Mouse (Mus musculus): ENCODE data around the gene Pgc. TPM values are rescaled to one million over a fixed set of nuclear protein-coding genes. Genes with fewer than 3 reads are reported as not detected.

Gene Pgc
- polyA plus RNA-seq, 1 experiment from 2014 or later = 0.19 TPM

DNA sequence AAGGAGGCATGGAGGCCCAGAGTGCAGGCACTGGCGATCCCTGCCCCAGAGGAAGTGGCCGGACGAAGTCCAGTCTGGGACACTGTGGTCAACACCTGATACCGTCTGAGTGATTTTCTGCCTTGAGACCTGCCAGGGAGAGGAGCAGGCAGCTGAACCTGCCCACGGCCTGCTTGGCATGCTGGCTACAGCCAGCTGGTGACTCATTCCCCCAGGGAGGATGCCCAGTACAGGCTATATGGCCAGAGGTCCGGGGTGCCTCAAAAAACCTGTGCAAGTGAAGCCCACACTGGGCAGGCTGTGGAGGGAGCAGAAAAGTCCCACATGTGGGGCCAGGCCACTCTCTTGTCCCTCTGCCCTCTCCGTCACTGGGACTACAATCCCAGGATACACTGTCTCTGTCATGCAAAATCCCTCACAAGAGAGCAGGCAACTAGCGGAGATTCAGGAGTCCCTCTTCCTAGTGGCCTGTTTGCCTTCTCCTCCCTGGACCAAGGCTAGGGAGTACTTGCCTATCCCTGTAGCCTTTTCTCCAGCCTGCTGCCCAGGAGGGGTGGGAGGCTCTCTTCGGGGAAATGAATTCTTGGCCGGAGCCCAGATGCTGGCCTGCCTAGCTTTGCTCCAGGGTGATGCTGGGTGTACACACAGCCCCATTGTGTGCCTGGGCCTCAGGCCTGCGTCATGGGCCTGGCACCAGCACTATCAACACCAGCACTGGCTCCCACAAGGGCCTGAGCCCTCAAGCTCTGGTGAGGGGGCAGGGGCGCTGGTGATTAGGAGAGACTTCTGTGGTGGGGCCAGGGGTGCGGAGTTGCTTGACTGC, 36.1 kb downstream of the Pgc start:
- Histone ChIP-seq H3K27ac (replicated peaks) (0 out of 2 replicates have a peak overlapping the region, but pooled peaks have one; percentile 13), H3K36me3 (no peaks in the 10 kb centered on the region), H3K4me3 (no peak overlapping the region), H3K9me3 (replicated peaks) (no peaks in the 10 kb centered on the region), H3K27me3 (ENCODE audit: low read depth, poor library complexity, severe bottlenecking) (no peaks in the 10 kb centered on the region), H3K4me1 (peaks cover 18% of the 10 kb centered on the region)
- DNase-seq (ENCODE audit: low spot score) = no peak
- WGBS = 84% methylated on average over 13 of the region's 13 CpGs

DNA sequence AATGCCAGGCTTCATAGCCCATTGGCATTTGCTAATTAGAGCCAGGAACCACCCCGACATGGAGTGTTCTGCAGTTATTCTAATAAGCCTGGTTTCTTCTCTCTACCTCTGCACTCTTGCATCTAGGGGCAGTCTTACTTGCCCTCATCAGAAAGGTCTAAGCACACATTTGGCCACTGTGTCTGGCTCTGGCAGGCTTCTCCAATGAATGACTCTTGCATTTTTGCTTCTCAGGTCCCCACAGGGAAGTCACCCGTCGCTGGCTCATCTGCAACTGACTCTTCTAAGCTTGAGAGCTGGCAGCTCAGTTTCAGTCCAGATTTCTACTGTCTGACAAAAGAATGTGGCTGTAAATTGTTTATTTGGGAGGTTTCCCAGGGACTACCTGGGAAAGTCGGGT, 39.3 kb downstream of the Pgc start:
- H3K4me1 ChIP-seq = peaks cover 3% of the 10 kb centered on the region; the same call in 1 of the 2 replicates
- no peak overlapping the region for H3K27ac ChIP-seq (replicated peaks)
- H3K27me3 ChIP-seq (ENCODE audit: low read depth, poor library complexity, severe bottlenecking) = no peaks in the 10 kb centered on the region; the same call in 1 of the 2 replicates
- no peak for DNase-seq (ENCODE audit: low spot score)
- no peak overlapping the region for H3K4me3 ChIP-seq
- WGBS = 85% methylated on average over 4 of the region's 4 CpGs
- H3K36me3 ChIP-seq = no peaks in the 10 kb centered on the region
- no peaks in the 10 kb centered on the region for H3K9me3 ChIP-seq (replicated peaks)

DNA sequence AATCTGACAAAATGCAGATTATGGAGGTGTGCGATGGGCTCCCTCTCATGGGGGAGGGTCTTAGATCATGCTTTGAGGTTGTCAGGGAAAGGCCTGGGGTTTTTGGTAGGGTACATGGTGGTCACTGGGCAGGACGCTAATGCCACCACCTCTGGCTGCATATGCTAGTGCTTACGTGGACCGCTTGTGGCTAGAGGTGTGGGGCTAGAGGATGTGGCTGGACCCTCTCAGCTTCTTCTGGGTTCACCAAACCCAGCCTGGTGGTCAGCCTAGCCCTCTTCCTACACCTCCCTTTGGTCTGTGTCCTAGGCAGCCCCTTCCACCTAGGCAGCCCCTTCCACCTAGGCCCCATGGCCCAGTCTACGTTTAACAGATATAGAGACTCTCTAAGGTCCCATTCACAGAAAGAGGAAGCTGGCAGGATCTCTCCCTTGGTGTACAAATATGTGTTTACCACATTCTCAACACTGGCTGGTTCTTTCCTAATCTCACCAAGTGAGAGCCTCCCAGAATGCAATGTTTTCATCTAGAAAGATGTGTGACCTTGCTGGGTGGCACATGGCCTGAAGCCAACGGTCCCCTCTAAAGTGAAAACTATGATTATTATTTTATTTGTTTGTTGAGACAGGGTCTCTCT, 39.9 kb downstream of the Pgc start:
- no peaks in the 10 kb centered on the region for H3K36me3 ChIP-seq
- H3K27me3 ChIP-seq (ENCODE audit: low read depth, poor library complexity, severe bottlenecking) = no peaks in the 10 kb centered on the region; the same call in 1 of the 2 replicates

DNA sequence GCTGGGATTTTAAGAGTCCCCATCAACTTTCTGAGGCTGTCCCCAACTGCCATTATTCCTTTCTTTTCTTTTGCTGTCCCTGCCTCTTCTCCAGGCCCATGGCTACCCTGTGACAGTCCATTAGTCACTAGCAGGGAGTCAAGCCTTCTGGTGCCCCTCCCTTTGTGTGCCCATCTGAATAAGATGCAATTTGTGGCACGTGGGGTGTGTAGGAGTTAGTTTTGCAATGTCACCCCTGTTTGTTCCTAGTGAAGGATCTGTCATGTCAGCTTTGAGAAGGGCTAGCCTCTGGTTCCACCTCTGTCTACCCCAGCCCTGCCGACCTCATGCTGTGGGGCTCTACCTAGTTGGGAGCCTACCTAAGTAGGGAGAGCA, 40.4 kb downstream of the Pgc start:
- WGBS = 83% methylated on average over 2 of the region's 2 CpGs
- Histone ChIP-seq H3K9me3 (replicated peaks) (peaks cover 4% of the 10 kb centered on the region), H3K4me1 (peaks cover 3% of the 10 kb centered on the region; the same call in 1 of the 2 replicates), H3K27ac (replicated peaks) (no peak overlapping the region), H3K4me3 (no peak overlapping the region), H3K27me3 (ENCODE audit: low read depth, poor library complexity, severe bottlenecking) (no peaks in the 10 kb centered on the region; the same call in 1 of the 2 replicates), H3K36me3 (no peaks in the 10 kb centered on the region)
- no peak for DNase-seq (ENCODE audit: low spot score)

More for the DNA sequence above, 39.9 kb downstream of the Pgc start:
- H3K27ac ChIP-seq (replicated peaks) = no peak overlapping the region
- no peak overlapping the region for H3K4me3 ChIP-seq
- no peak for DNase-seq (ENCODE audit: low spot score)
- no peaks in the 10 kb centered on the region for H3K9me3 ChIP-seq (replicated peaks)
- WGBS = 92% methylated on average over 6 of the region's 6 CpGs
- H3K4me1 ChIP-seq = peaks cover 3% of the 10 kb centered on the region; the same call in 1 of the 2 replicates

DNA sequence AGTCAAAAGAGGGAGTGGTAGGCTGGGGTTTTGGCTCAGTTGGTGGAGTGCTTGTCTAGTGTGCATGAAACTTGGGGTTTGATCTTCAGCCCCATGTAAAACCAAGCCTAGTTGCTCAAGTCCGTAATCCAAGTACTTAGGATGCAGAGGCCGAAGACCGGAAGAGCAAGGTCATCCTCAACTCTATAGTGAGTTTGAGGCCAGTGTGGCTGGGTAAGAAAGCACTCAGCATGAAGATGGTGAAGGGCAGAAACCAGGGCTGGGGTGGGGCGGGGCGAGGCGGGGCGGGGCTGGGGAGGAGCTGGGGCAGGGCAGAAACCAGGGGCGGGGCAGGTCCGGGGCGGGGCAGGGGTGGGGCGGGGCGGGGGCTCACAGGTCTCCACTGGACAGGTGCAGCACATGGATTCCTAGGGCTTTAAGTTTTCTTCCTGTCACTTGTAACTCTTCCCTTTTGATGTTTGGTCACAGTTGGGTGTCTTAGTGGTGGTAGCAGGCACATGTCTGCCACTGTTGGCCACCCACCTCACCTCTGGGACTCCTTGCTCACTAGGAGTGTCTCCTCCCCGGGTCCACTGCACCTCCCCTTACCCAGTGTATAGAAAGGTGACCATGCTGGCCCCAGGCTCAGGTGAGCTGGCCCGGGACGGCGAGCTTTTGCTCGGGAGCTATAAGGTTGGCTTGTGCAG, 41.0 kb downstream of the Pgc start:
- WGBS = 45% methylated on average over 17 of the region's 17 CpGs
- DNase-seq (ENCODE audit: low spot score) = no peak
- Histone ChIP-seq H3K4me1 (peaks cover 3% of the 10 kb centered on the region; the same call in 1 of the 2 replicates), H3K4me3 (no peak overlapping the region), H3K27me3 (ENCODE audit: low read depth, poor library complexity, severe bottlenecking) (no peaks in the 10 kb centered on the region; the same call in 1 of the 2 replicates), H3K36me3 (no peaks in the 10 kb centered on the region), H3K27ac (replicated peaks) (no peak overlapping the region), H3K9me3 (replicated peaks) (peaks cover 9% of the 10 kb centered on the region)

DNA sequence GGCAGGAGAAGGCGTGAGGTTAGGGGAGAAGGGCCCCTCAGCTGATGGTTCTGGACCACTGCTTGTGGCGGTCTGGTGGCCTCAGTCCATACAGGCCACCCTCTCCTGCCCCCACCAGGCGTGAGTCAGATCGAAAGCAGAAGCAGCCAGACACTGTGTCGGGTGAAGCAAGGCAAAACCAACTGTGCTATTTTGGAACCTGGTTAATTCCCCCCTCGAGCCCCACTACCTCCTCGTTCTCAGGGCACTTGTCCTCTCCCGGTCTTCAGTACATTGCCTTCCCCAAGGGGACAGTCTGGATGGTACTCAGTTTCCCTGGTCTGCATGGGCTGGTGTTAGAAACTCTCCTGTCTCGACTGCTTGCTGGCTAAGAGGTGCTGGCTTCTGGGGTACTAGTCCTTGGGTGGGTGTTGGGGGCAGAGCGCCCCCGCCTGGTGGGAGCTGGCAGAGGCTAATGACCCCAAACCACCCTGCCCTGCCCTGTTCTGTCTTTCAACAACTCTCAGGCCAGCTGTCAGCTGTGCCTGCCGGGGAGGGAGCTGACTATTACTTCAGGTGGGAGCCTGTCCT, 42.1 kb downstream of the Pgc start:
- peaks cover 13% of the 10 kb centered on the region for H3K9me3 ChIP-seq (replicated peaks)

DNA sequence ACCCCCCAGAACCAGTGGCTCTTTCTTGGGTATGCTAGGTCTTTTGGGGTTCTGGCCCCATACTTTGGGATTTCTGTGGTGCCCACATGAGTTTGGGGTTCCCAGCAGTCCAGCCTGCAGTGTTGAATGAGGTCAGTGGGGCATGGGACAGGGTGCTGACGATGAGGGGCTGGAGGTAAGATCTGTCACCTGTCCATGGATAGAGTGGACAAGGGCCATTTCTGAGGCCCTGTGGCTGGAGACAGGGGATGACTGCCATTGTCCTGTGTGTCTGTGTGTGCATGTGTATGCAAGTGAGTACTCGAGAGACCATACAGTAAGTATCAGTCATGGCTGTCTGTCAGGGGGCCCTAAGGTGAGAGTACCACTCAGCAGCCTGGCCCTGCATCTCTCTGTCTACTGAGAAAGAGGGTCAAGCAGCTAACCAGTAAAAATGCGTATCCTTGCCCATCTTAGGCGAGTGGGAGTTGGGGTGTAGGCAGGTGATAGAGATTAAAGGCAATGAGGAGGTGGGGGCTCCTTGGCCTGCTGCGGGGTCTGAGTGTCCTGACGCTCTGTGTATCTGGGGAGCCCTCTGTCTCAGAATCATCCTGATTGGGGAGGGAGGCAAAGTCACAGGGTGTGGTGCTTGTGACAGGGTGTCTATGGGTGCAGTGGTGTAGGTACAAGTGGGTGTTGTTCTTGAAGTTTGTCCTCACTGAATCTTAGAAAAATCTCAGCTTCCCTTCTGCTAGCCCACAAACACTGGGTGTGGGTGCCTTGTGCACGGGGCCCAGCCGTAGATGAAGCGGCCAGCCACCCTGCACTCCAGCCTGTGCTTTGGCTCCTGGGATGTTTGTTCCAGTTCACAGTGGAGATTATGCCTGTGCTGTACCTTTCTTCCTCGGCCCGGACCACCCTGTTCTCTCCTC, 43.0 kb downstream of the Pgc start:
- Histone ChIP-seq H3K27ac (replicated peaks) (no peak overlapping the region), H3K27me3 (ENCODE audit: low read depth, poor library complexity, severe bottlenecking) (no peaks in the 10 kb centered on the region; the same call in 1 of the 2 replicates), H3K4me3 (no peak overlapping the region), H3K4me1 (no peaks in the 10 kb centered on the region), H3K36me3 (no peaks in the 10 kb centered on the region), H3K9me3 (replicated peaks) (peaks cover 13% of the 10 kb centered on the region)
- no peak for DNase-seq (ENCODE audit: low spot score)
- WGBS = 87% methylated on average over 11 of the region's 11 CpGs

More for the DNA sequence above, 42.1 kb downstream of the Pgc start:
- Histone ChIP-seq H3K27me3 (ENCODE audit: low read depth, poor library complexity, severe bottlenecking) (no peaks in the 10 kb centered on the region; the same call in 1 of the 2 replicates), H3K4me3 (no peak overlapping the region), H3K36me3 (no peaks in the 10 kb centered on the region), H3K27ac (replicated peaks) (no peak overlapping the region), H3K4me1 (no peaks in the 10 kb centered on the region)
- no peak for DNase-seq (ENCODE audit: low spot score)
- WGBS = 61% methylated on average over 12 of the region's 12 CpGs

DNA sequence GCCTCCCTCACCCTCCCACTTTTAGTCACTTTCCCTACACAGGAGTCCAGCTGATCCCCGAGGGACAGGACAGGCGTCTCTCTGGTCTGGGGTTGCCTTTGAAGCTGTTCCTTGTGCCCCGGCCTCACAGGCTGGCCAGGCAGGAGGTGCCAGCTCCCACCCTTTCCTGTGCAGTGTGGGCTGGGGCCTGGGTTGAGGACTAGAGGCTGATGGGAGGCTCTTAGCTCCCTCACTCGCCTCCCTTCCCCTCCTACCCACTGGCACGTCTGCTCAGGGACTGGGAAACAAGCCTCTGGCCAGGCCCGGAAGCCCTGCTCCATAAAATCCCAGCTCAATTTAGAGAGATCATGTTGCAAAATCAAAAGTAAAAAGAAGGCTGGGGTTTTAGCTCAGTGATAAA, 47.0 kb downstream of the Pgc start:
- Histone ChIP-seq H3K36me3 (no peaks in the 10 kb centered on the region), H3K4me1 (no peaks in the 10 kb centered on the region), H3K9me3 (replicated peaks) (peaks cover 13% of the 10 kb centered on the region), H3K27me3 (ENCODE audit: low read depth, poor library complexity, severe bottlenecking) (no peaks in the 10 kb centered on the region), H3K27ac (replicated peaks) (0 out of 2 replicates have a peak overlapping the region, but pooled peaks have one; percentile 18), H3K4me3 (no peak overlapping the region)
- WGBS = 71% methylated on average over 6 of the region's 6 CpGs
- DNase-seq (ENCODE audit: low spot score) = no peak

DNA sequence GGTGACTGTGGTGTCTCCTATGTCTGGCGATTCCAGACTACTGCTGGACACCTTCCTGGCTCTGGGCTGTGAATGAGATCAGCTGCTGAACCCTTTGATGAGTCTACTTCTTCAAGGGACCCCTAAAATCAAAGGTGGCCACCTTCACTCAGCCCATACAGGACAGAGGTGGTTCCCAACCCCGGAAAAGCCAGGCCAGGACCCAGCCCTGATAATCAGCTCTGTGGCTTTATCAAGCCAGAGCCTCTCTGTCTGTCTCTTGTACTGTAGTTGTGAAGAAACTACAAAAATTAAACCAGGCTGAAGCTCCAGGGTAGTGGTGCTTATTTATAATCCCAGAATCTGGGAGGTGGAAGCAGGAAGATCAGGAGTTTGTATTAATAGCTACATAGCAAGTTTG, 50.5 kb downstream of the Pgc start:
- Histone ChIP-seq H3K4me3 (no peak overlapping the region), H3K27me3 (ENCODE audit: low read depth, poor library complexity, severe bottlenecking) (no peaks in the 10 kb centered on the region), H3K4me1 (0 out of 2 replicates have a peak, but pooled peaks cover 3% of the 10 kb centered on the region), H3K27ac (replicated peaks) (no peak overlapping the region), H3K36me3 (no peaks in the 10 kb centered on the region), H3K9me3 (replicated peaks) (peaks cover 8% of the 10 kb centered on the region)
- WGBS = 77% methylated on average over 2 of the region's 2 CpGs
- DNase-seq (ENCODE audit: low spot score) = no peak

DNA sequence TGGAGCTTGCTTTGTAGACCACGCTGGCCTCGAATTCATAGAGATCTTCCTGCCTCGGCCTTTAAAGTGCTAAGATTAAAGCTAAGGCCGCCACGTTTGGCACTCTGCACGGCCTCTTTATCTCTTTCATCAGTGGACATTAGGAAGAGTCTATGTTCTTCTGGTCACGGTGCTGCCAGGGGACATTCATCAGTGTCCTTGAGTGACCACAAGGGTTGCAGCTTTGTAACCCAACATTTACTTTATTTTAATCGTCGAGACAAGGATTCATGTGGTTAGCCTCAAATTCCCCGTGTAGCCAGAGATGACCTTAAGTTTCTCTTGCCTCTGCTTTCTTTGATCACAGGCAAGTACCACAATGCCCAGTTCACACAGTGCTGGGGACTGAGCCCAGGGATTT, 53.8 kb downstream of the Pgc start:
- Histone ChIP-seq H3K27ac (replicated peaks) (no peak overlapping the region), H3K27me3 (ENCODE audit: low read depth, poor library complexity, severe bottlenecking) (no peaks in the 10 kb centered on the region; the same call in 1 of the 2 replicates), H3K9me3 (replicated peaks) (no peaks in the 10 kb centered on the region), H3K36me3 (no peaks in the 10 kb centered on the region), H3K4me1 (peaks cover 7% of the 10 kb centered on the region), H3K4me3 (no peak overlapping the region)
- DNase-seq (ENCODE audit: low spot score) = no peak
- 87% methylated on average over 10 of the region's 10 CpGs for WGBS

DNA sequence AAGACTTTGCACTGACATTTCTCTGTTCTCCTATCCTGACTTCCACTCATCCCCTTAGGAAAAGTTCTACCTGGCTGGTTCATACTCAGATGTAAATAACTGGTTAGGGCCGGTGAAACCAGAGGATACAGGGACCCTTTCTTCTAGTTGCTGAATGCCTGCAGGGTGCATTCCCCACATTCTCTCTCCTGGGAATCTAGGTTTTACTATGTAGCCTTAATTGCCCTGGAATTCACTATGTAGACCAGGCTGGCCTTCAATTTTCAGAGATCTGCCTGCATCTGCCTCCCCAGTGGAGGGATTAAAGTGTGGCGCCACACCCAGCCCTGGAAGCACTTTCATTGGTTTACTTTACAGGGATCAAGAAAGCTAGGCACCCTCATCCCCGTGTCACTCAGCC, 55.8 kb downstream of the Pgc start:
- Histone ChIP-seq H3K4me1 (peaks cover 11% of the 10 kb centered on the region), H3K27ac (replicated peaks) (no peak overlapping the region), H3K36me3 (no peaks in the 10 kb centered on the region), H3K27me3 (ENCODE audit: low read depth, poor library complexity, severe bottlenecking) (peaks cover 19% of the 10 kb centered on the region), H3K4me3 (no peak overlapping the region), H3K9me3 (replicated peaks) (no peaks in the 10 kb centered on the region)
- WGBS = 78% methylated on average over 3 of the region's 3 CpGs
- DNase-seq (ENCODE audit: low spot score) = no peak
